ENCODE assay signal across 14 mouse cellular contexts in the genomic region with DNA sequence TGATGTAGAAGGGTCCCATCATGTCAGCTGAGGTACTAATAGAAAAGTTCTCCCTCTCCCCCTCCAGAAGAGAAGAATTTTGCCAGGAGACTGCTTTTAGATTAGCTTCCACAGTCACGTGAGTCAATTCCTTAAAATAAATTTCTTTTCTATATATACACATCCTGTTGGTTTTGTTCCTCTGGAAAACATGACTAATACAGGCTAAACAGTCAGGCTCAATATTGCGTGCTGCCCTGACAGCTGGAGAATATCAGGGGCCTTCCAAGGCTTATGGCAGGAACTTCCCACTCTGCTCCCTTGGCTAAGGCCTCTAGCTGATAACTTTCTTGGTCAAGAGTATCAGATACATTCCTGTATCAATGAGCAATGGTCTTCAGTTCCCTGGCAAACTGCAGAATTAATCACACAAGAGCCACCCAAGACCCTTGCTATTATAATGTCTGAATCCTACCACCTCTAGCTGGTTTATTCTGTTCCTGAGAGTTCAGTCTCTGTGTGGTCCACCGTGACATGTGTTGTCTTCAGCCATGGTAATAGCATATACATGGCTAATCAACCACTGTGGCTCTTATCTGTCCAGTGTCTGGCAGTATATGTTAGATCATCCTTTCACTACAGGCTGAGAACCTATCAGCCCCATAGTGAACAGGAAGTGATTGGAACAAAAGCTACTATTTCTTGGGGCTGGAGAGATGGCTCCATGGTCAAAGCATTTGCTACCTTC. TPM values are rescaled to one million over a fixed set of nuclear protein-coding genes. Genes with fewer than 3 reads are reported as not detected.
DNase-seq lines count a peak whose midpoint lies in the region; ATAC-seq and TF ChIP-seq lines count a peak whose summit lies in the region.
"Had no signal": no experiment of that assay in that cellular context is flagged by ENCODE, and none has a peak within 500 bp of the region (broad histone marks: within the 10 kb centered on the region; RNA-seq: fewer than 3 reads in every experiment).

No protein-coding gene starts in this region.

- ATAC-seq in lung, embryonic 16.5 days (ENCODE audit: low read depth): peak; percentile 92
- 0 out of 2 replicates have a peak, but pooled peaks have one; percentile 46 for ATAC-seq in kidney, embryonic 16.5 days (ENCODE audit: low FRiP score, low TSS enrichment)
- ATAC-seq in stomach, embryonic 15.5 days (ENCODE audit: insufficient read depth, low FRiP score, low read depth): no peak
- no peak for ATAC-seq in forebrain, embryonic 14.5 days

- H3K27ac ChIP-seq in lung, embryonic 16.5 days (ENCODE audit: low read length): peak overlapping the region; percentile 45; the same call in 1 of the 2 replicates
- peak overlapping the region; percentile 51 for H3K27ac ChIP-seq in kidney, embryonic 16.5 days (ENCODE audit: low read length)
- peak overlapping the region; percentile 40; the same call in 1 of the 2 replicates for H3K27ac ChIP-seq in stomach, embryonic 15.5 days
- H3K27ac ChIP-seq in forebrain, embryonic 14.5 days (ENCODE audit: low read depth, low read length): no peak overlapping the region
- no peak overlapping the region for H3K27ac ChIP-seq in layer of hippocampus, adult 2 months
- H3K27ac ChIP-seq: embryonic facial prominence, embryonic 13.5 days had no signal

- TF ChIP-seq CTCF in layer of hippocampus, adult 2 months (conservative IDR thresholded peaks at IDR 0.05): no peak

- DNase-seq in lung, adult 18-20 months: no peak
- peak; percentile 64 to 66 for DNase-seq in heart, adult 9 months (ENCODE audit: low spot score in 2 of 2)
- DNase-seq in forebrain, embryonic 14.5 days (ENCODE audit: low spot score): no peak
- no peak for DNase-seq in left cerebral cortex, postnatal 25 days (ENCODE audit: low spot score in 2 of 2)
- DNase-seq in layer of hippocampus, adult 2 months (ENCODE audit: low spot score in 2 of 2): no peak
- DNase-seq: cerebellum, adult 11 months had no signal

- no peaks in the 10 kb centered on the region for H3K4me1 ChIP-seq in lung, embryonic 16.5 days (replicated peaks; ENCODE audit: control insufficient read depth, insufficient read depth, low read length)
- H3K4me1 ChIP-seq in kidney, embryonic 16.5 days (ENCODE audit: insufficient read depth, low read length): 0 out of 2 replicates have a peak, but pooled peaks cover 3% of the 10 kb centered on the region
- no peaks in the 10 kb centered on the region for H3K4me1 ChIP-seq in stomach, embryonic 15.5 days
- no peaks in the 10 kb centered on the region for H3K4me1 ChIP-seq in forebrain, embryonic 14.5 days (ENCODE audit: control insufficient read depth, insufficient read depth, low read length)
- H3K4me1 ChIP-seq: embryonic facial prominence, embryonic 13.5 days had no signal

- no peaks in the 10 kb centered on the region for H3K36me3 ChIP-seq in lung, embryonic 16.5 days (ENCODE audit: control insufficient read depth, insufficient read depth, low read length)
- H3K36me3 ChIP-seq in kidney, embryonic 16.5 days (ENCODE audit: insufficient read depth, low read length): no peaks in the 10 kb centered on the region
- no peaks in the 10 kb centered on the region for H3K36me3 ChIP-seq in stomach, embryonic 15.5 days
- H3K36me3 ChIP-seq in forebrain, embryonic 14.5 days (ENCODE audit: control insufficient read depth, insufficient read depth, low read length): no peaks in the 10 kb centered on the region
- H3K36me3 ChIP-seq: embryonic facial prominence, embryonic 13.5 days had no signal

- H3K4me3 ChIP-seq in lung, embryonic 16.5 days (ENCODE audit: low read length): no peak overlapping the region
- H3K4me3 ChIP-seq in kidney, embryonic 16.5 days (ENCODE audit: low read length): no peak overlapping the region
- H3K4me3 ChIP-seq in stomach, embryonic 15.5 days (replicated peaks): no peak overlapping the region
- H3K4me3 ChIP-seq in forebrain, embryonic 14.5 days (ENCODE audit: low read depth, low read length): no peak overlapping the region
- H3K4me3 ChIP-seq in layer of hippocampus, adult 2 months: no peak overlapping the region
- H3K4me3 ChIP-seq: embryonic facial prominence, embryonic 13.5 days had no signal

- no peaks in the 10 kb centered on the region for H3K27me3 ChIP-seq in lung, embryonic 16.5 days (ENCODE audit: control insufficient read depth, insufficient read depth, low read depth, low read length)
- H3K27me3 ChIP-seq in kidney, embryonic 16.5 days (ENCODE audit: insufficient read depth, low read length): no peaks in the 10 kb centered on the region
- H3K27me3 ChIP-seq in stomach, embryonic 15.5 days (replicated peaks): no peaks in the 10 kb centered on the region
- no peaks in the 10 kb centered on the region for H3K27me3 ChIP-seq in forebrain, embryonic 14.5 days (replicated peaks; ENCODE audit: control insufficient read depth, insufficient read depth, low read length)
- H3K27me3 ChIP-seq: embryonic facial prominence, embryonic 13.5 days had no signal

- H3K4me2 ChIP-seq in lung, embryonic 16.5 days (ENCODE audit: low read depth, low read length): no peak overlapping the region
- no peak overlapping the region for H3K4me2 ChIP-seq in kidney, embryonic 16.5 days (replicated peaks; ENCODE audit: low read depth, low read length)
- H3K4me2 ChIP-seq in stomach, embryonic 15.5 days: no peak overlapping the region
- H3K4me2 ChIP-seq in forebrain, embryonic 14.5 days (ENCODE audit: low read length): no peak overlapping the region
- H3K4me2 ChIP-seq: embryonic facial prominence, embryonic 13.5 days; midbrain, embryonic 11.5 days had no signal

- intact Hi-C loops in left cerebral cortex, postnatal 25 days (cut with DNase I): no loop called here

- 46% methylated on average over 3 of the region's 3 CpGs for WGBS in lung, embryonic 16.5 days
- 67% methylated on average over 3 of the region's 3 CpGs for WGBS in kidney, embryonic 16.5 days
- WGBS in stomach, embryonic 15.5 days: 42% methylated on average over 3 of the region's 3 CpGs
- 91% methylated on average over 3 of the region's 3 CpGs for WGBS in forebrain, embryonic 14.5 days

- no peaks in the 10 kb centered on the region for H3K9me3 ChIP-seq in lung, embryonic 16.5 days (ENCODE audit: control insufficient read depth, low read length)
- no peaks in the 10 kb centered on the region for H3K9me3 ChIP-seq in kidney, embryonic 16.5 days (ENCODE audit: low read length)
- no peaks in the 10 kb centered on the region for H3K9me3 ChIP-seq in stomach, embryonic 15.5 days
- H3K9me3 ChIP-seq in forebrain, embryonic 14.5 days (replicated peaks; ENCODE audit: control insufficient read depth, low read length): no peaks in the 10 kb centered on the region
- H3K9me3 ChIP-seq: embryonic facial prominence, embryonic 13.5 days had no signal

- no peak overlapping the region for H3K9ac ChIP-seq in lung, embryonic 16.5 days (ENCODE audit: low read length)
- no peak overlapping the region for H3K9ac ChIP-seq in kidney, embryonic 16.5 days (replicated peaks; ENCODE audit: low read length)
- H3K9ac ChIP-seq in stomach, embryonic 15.5 days: no peak overlapping the region
- no peak overlapping the region for H3K9ac ChIP-seq in forebrain, embryonic 14.5 days (ENCODE audit: low read length)
- H3K9ac ChIP-seq: embryonic facial prominence, embryonic 13.5 days had no signal

RNA-seq across cellular contexts. Expression of a gene that starts 8.8 kb away (rescaled TPM):
- 143 and 153 TPM in 2 replicates for polyA plus RNA-seq in lung, embryonic 16.5 days (2015; fragmentation: Nextera tagmentation; extraction: Ambion mirVana)
- polyA plus RNA-seq in kidney, embryonic 16.5 days (2015; fragmentation: Nextera tagmentation; extraction: Ambion mirVana): 115 and 119 TPM in 2 replicates
- polyA plus RNA-seq in stomach, embryonic 15.5 days (2015; fragmentation: Nextera tagmentation; extraction: Ambion mirVana): 76.0 and 79.6 TPM in 2 replicates
- 32.1 and 32.7 TPM in 2 replicates for polyA plus RNA-seq in forebrain, embryonic 14.5 days (2014; fragmentation: Nextera tagmentation; extraction: Ambion mirVana)
- total RNA-seq in left cerebral cortex, postnatal 25 days (2021): 1 to 10 TPM; 7.3 to 7.5 TPM
- 1 to 10 TPM; 7.4 to 8.4 TPM for total RNA-seq in layer of hippocampus, adult 2 months (2021)

RNA-seq across cellular contexts. Expression of a gene that starts 14.6 kb away (rescaled TPM):
- polyA plus RNA-seq in lung, embryonic 16.5 days (2015; fragmentation: Nextera tagmentation; extraction: Ambion mirVana): 76.0 and 82.9 TPM in 2 replicates
- polyA plus RNA-seq in kidney, embryonic 16.5 days (2015; fragmentation: Nextera tagmentation; extraction: Ambion mirVana): 44.0 and 46.9 TPM in 2 replicates
- polyA plus RNA-seq in stomach, embryonic 15.5 days (2015; fragmentation: Nextera tagmentation; extraction: Ambion mirVana): 52.7 and 79.0 TPM in 2 replicates
- polyA plus RNA-seq in forebrain, embryonic 14.5 days (2014; fragmentation: Nextera tagmentation; extraction: Ambion mirVana): 21.8 and 23.7 TPM in 2 replicates
- 1 to 10 TPM; 5.6 to 8.1 TPM for total RNA-seq in left cerebral cortex, postnatal 25 days (2021)
- 1 to 10 TPM; 6.0 to 6.1 TPM for total RNA-seq in layer of hippocampus, adult 2 months (2021)

RNA-seq across cellular contexts. Expression of a gene that starts 38.4 kb away (rescaled TPM):
- 0.70 and 0.77 TPM in 2 replicates for polyA plus RNA-seq in lung, embryonic 16.5 days (2015; fragmentation: Nextera tagmentation; extraction: Ambion mirVana)
- polyA plus RNA-seq in kidney, embryonic 16.5 days (2015; fragmentation: Nextera tagmentation; extraction: Ambion mirVana): 0.19 and 0.26 TPM in 2 replicates
- 0.08 and 0.19 TPM in 2 replicates for polyA plus RNA-seq in stomach, embryonic 15.5 days (2015; fragmentation: Nextera tagmentation; extraction: Ambion mirVana)
- polyA plus RNA-seq in forebrain, embryonic 14.5 days (2014; fragmentation: Nextera tagmentation; extraction: Ambion mirVana): not detected in 2 replicates
- total RNA-seq in left cerebral cortex, postnatal 25 days (2021): not detected
- not detected for total RNA-seq in layer of hippocampus, adult 2 months (2021)
- total RNA-seq: left cerebral cortex, postnatal 36 days had no signal
- polyA plus RNA-seq: frontal cortex, adult 2 months; midbrain, embryonic 11.5 days; neural tube, embryonic 14.5 days had no signal

RNA-seq across cellular contexts. Expression of a gene that starts 40.5 kb away (rescaled TPM):
- 7.1 and 7.4 TPM in 2 replicates for polyA plus RNA-seq in lung, embryonic 16.5 days (2015; fragmentation: Nextera tagmentation; extraction: Ambion mirVana)
- polyA plus RNA-seq in kidney, embryonic 16.5 days (2015; fragmentation: Nextera tagmentation; extraction: Ambion mirVana): 9.8 and 10.9 TPM in 2 replicates
- 6.7 and 7.2 TPM in 2 replicates for polyA plus RNA-seq in stomach, embryonic 15.5 days (2015; fragmentation: Nextera tagmentation; extraction: Ambion mirVana)
- 3.1 and 3.8 TPM in 2 replicates for polyA plus RNA-seq in forebrain, embryonic 14.5 days (2014; fragmentation: Nextera tagmentation; extraction: Ambion mirVana)
- total RNA-seq in left cerebral cortex, postnatal 25 days (2021): 1 to 10 TPM; 1.2 to 2.3 TPM
- total RNA-seq in layer of hippocampus, adult 2 months (2021): 1 to 10 TPM; 1.6 to 2.5 TPM

RNA-seq across cellular contexts. Expression of a gene that starts 42.8 kb away (rescaled TPM):
- 36.9 and 39.3 TPM in 2 replicates for polyA plus RNA-seq in lung, embryonic 16.5 days (2015; fragmentation: Nextera tagmentation; extraction: Ambion mirVana)
- 60.1 and 66.6 TPM in 2 replicates for polyA plus RNA-seq in kidney, embryonic 16.5 days (2015; fragmentation: Nextera tagmentation; extraction: Ambion mirVana)
- polyA plus RNA-seq in stomach, embryonic 15.5 days (2015; fragmentation: Nextera tagmentation; extraction: Ambion mirVana): 47.2 and 50.4 TPM in 2 replicates
- 70.2 and 90.7 TPM in 2 replicates for polyA plus RNA-seq in forebrain, embryonic 14.5 days (2014; fragmentation: Nextera tagmentation; extraction: Ambion mirVana)
- total RNA-seq in left cerebral cortex, postnatal 25 days (2021): 10 to 100 TPM; 48.1 to 59.6 TPM
- 10 to 100 TPM; 48.7 to 57.5 TPM for total RNA-seq in layer of hippocampus, adult 2 months (2021)

Comparison
In these comparisons a context has a peak if more than half of its experiments do, and no peak if none do; other contexts are left out.
1. ATAC-seq: peak in lung, embryonic 16.5 days (single experiment) and kidney, embryonic 16.5 days (single experiment); none in stomach, embryonic 15.5 days (single experiment) and forebrain, embryonic 14.5 days (single experiment).
2. H3K27ac ChIP-seq: peak in lung, embryonic 16.5 days (single experiment), kidney, embryonic 16.5 days (single experiment) and stomach, embryonic 15.5 days (single experiment); none in forebrain, embryonic 14.5 days (single experiment) and layer of hippocampus, adult 2 months (single experiment).
3. DNase-seq: peak in heart, adult 9 months (2 of 2); none in lung, adult 18-20 months (0 of 2), forebrain, embryonic 14.5 days (single experiment), left cerebral cortex, postnatal 25 days (0 of 2) and layer of hippocampus, adult 2 months (0 of 2).